Mouse (Mus musculus): ENCODE data around the gene Defb41. TPM values are rescaled to one million over a fixed set of nuclear protein-coding genes. Genes with fewer than 3 reads are reported as not detected.

Defb41 gene
- polyA plus RNA-seq (2021; fragmentation: Nextera tagmentation): not detected in 2 replicates
- long read RNA-seq, experiment 1: 0 reads
- long read RNA-seq, experiment 2: 0 reads

GRCm38 (mm10) chr1:18265038-18265437, at the start of gene Defb41:
Defb41 (minus strand) TSS chr1:18265138.

GRCm38 (mm10) chr1:18237343-18237742, 27.6 kb downstream of the Defb41 start, which contains the start of gene Defb18:
Defb18 (minus strand) TSS chr1:18237443.

Other genes starting within 250 kb of the Defb41 start
- not detected in 2 replicates for gene Crisp4, start 119.2 kb downstream of the Defb41 start, polyA plus RNA-seq (2021; fragmentation: Nextera tagmentation)
- not detected in 2 replicates for gene Defb18, start 27.7 kb downstream of the Defb41 start, polyA plus RNA-seq (2021; fragmentation: Nextera tagmentation)

All from left cerebral cortex, adult 6 months (tissue).